Mouse (Mus musculus): ENCODE results near the gene Tprkb.
"Not testable (repeated sequence)": the region's sequence is repeated elsewhere in the genome, so short reads cannot be mapped to it uniquely, and the experiment has no call there.

The Tprkb gene

DNA sequence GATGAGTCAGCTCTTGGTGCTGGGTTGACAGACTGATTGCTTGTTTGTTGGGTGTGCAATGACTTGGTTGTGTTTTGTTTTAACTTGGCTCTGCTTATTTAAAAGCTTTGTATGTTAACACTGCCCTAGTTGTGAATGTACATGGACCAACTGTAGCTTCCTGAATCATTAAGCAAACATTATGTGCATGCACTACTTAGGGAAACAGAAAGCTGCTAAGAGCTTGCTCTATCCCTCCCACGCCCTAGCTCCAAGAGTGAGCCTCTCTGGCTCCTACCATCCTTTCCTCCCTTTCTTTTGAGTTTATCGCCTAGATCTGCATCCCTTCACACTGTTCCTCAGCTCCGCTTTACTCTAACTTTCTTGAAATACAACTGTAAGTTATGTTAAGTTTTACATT is 61.7 kb downstream of the Tprkb start:
- DNase-seq (ENCODE audit: low spot score), result no peak

GRCm38 (mm10) chr6:85974941-85975617 is 63.4 kb downstream of the Tprkb start:
- DNase-seq (ENCODE audit: low spot score), result no peak

DNA sequence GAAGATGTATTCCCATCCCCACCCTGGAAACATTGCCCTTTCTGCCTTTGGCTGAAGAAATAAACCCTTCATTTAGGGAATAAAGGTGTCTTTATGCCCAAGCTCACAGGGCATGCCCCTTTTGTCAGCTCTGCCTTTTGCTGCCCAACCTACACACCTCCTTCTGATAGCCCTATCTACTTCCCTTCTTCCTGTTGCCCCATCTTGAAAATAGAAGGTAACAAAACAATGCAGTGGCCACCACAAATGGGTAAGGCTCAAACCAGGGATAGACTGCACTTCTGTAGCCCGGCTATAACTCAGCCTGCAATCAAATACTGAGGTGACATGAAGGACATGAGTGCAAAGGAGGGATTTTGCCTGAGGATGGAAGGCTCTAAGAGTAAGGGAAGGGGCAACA is 64.1 kb downstream of the Tprkb start:
- no peak for DNase-seq (ENCODE audit: low spot score)

- no peak for DNase-seq (ENCODE audit: low spot score)
These were observed 64.6 kb downstream of the Tprkb start for GRCm38 (mm10) chr6:85976242-85976641.

GRCm38 (mm10) chr6:85978736-85979135 is 67.1 kb downstream of the Tprkb start:
- not testable (repeated sequence) for DNase-seq (ENCODE audit: low spot score)

All from testis, postnatal 10 days (tissue).